Mouse (Mus musculus) kidney, postnatal 0 days (tissue): ENCODE measurements at regions not wholly inside any gene's neighbourhood (a gene's known extent, or its start where the extent isn't known, plus 50 kb on each side); places are given as distances from the start of the nearest gene placed in this dataset.

Experiments
- ATAC-seq: fragments of 200-750 bp; cut with Nextera tagmentation; replicated peaks from 2 replicates; pipeline ENCODE4 v1.8.0; 2017; ENCODE audit warnings: low read depth, moderate number of reproducible peaks, moderate TSS enrichment, moderate library complexity; ENCODE audit not compliant: low FRiP score
- DNase-seq: peaks from one replicate; pipeline ENCODE4 v3.0.0-alpha.2; 2016; ENCODE audit warnings: low spot score
- H3K27ac ChIP-seq: fragments of 300-500 bp; sonication (generic); 2 replicates; pipeline ENCODE4 v1.5.1; 2014; ENCODE audit warnings: mild to moderate bottlenecking
- H3K27me3 ChIP-seq: fragments of 300-500 bp; sonication (generic); 2 replicates; pipeline ENCODE4 v1.6.1; 2014; ENCODE audit warnings: low read length, mixed read lengths; ENCODE audit not compliant: insufficient read depth
- H3K36me3 ChIP-seq: fragments of 300-500 bp; sonication (generic); 2 replicates; pipeline ENCODE4 v1.6.1; 2014; ENCODE audit warnings: low read length, mixed read lengths; ENCODE audit not compliant: insufficient read depth
- H3K4me1 ChIP-seq: fragments of 300-500 bp; sonication (generic); replicated peaks from 2 replicates; pipeline ENCODE4 v1.6.1; 2014; ENCODE audit warnings: antibody characterized with exemption, low read length, mixed read lengths; ENCODE audit not compliant: insufficient read depth
- H3K4me2 ChIP-seq: fragments of 300-500 bp; sonication (generic); 2 replicates; pipeline ENCODE4 v1.6.1; 2014; ENCODE audit warnings: mild to moderate bottlenecking, low read length, moderate library complexity, mixed read lengths
- H3K4me3 ChIP-seq: fragments of 300-500 bp; sonication (generic); replicated peaks from 2 replicates; pipeline ENCODE4 v1.5.1; 2014; ENCODE audit warnings: low read depth, low read length
- H3K9ac ChIP-seq: fragments of 300-500 bp; sonication (generic); 2 replicates; pipeline ENCODE4 v1.6.1; 2014; ENCODE audit warnings: low read depth, low read length
- H3K9me3 ChIP-seq: fragments of 300-500 bp; sonication (generic); replicated peaks from 2 replicates; pipeline ENCODE4 v1.6.1; 2016; ENCODE audit warnings: low read length, inconsistent platforms, mixed read lengths
- CTCF ChIP-seq: IDR thresholded peaks from 2 replicates; pipeline ENCODE4 v1.5.1; 2016; ENCODE audit warnings: antibody characterized with exemption, low read depth, mild to moderate bottlenecking, moderate library complexity
- WGBS: fragments of 180-500 bp; shearing (Covaris S2); extraction: QIAGEN DNeasy Blood & Tissue Kit; methylation state at CpG from one replicate; pipeline ENCODE4 v1.1.7; 2014; 5-methylcytosine and 5-hydroxymethylcytosine counted together

DNA sequence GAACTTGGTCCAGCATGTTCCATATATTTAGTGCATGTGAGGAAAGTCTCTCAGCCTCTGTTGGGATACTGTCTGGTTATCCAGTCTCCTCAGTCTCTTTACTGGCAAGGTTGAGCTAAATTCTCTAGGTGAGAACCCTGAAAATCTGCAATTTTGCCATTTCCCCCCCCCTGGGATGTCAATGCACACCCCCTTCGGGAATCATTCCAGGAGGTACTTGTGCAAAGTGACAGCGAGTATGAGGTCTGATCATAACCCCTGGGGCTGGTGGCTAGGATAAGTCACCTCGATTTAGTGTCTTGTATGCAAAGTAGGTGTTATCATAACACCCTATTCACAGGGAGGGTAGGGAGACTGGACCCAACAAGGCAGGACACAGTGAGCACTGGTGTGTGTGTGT lies 148.3 kb upstream of the Irf2bp2 start:
- ATAC-seq (no peak), DNase-seq (no peak)
- Histone ChIP-seq H3K36me3 (no peaks in the 10 kb centered on the region), H3K27me3 (no peaks in the 10 kb centered on the region), H3K4me2 (no peak overlapping the region), H3K9me3 (no peaks in the 10 kb centered on the region), H3K4me1 (peaks cover 19% of the 10 kb centered on the region), H3K4me3 (no peak overlapping the region), H3K9ac (no peak overlapping the region), H3K27ac (no peak overlapping the region)
- WGBS = 84% methylated on average over 3 of the region's 3 CpGs
- TF ChIP-seq CTCF = no peak

DNA sequence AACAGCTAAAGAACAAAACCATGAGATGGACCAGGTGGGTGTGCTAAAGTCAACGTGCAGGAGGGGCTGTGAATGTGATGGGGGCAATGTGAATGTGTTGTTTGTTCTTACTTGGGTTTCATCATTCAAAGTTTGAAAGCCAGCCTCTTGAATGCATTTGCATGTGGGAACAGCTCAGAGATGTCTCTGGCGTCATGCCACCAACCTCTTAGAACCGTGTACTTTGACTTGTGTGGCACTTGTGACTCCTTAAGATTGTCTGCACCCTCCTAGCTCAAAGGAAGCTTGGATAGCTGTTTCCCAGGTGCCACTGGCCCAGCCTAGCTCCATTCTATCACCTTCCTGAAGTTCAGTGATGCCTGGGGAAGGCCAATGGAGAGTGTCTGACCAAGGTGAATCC lies 147.2 kb upstream of the Irf2bp2 start:
- 67% methylated on average over 3 of the region's 3 CpGs for WGBS
- TF ChIP-seq CTCF = no peak
- no peak overlapping the region for H3K9ac ChIP-seq
- DNase-seq (no peak), ATAC-seq (no peak)
- no peak overlapping the region for H3K27ac ChIP-seq
- no peak overlapping the region for H3K4me2 ChIP-seq
- no peaks in the 10 kb centered on the region for H3K27me3 ChIP-seq
- peaks cover 26% of the 10 kb centered on the region for H3K4me1 ChIP-seq
- no peak overlapping the region for H3K4me3 ChIP-seq
- H3K9me3 ChIP-seq = no peaks in the 10 kb centered on the region
- H3K36me3 ChIP-seq = no peaks in the 10 kb centered on the region

DNA sequence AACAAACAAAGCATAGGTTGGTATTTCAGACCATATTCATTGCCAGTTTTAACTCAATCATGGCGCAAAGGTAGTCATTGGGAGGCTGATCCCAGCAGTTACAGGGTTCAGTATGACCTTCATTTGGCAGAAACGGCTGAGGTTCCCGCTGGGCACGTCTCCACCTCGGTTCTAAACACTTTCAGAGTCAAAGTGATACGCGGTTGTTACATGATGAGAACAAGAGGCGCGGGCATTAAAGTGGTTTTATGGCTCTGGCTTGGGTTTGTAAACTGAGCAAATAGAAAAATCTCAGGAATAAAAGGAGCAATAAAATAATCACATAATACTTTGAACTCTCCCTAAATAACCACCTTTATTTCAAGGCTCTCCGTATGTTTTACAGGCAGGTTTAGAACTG lies 146.0 kb upstream of the Irf2bp2 start:
- Histone ChIP-seq H3K4me2 (no peak overlapping the region), H3K9me3 (no peaks in the 10 kb centered on the region), H3K36me3 (no peaks in the 10 kb centered on the region), H3K4me1 (peaks cover 27% of the 10 kb centered on the region), H3K9ac (no peak overlapping the region), H3K27ac (no peak overlapping the region), H3K4me3 (no peak overlapping the region), H3K27me3 (no peaks in the 10 kb centered on the region)
- TF ChIP-seq CTCF = no peak
- no peak for ATAC-seq
- DNase-seq = no peak
- 66% methylated on average over 10 of the region's 10 CpGs for WGBS

GRCm38 (mm10) chr8:126737032-126737431 lies 143.2 kb upstream of the Irf2bp2 start:
- ATAC-seq (0 out of 2 replicates have a peak, but pooled peaks have one; percentile 0), DNase-seq (no peak)
- WGBS = 14% methylated on average over 5 of the region's 5 CpGs
- Histone ChIP-seq H3K36me3 (no peaks in the 10 kb centered on the region), H3K4me1 (peaks cover 42% of the 10 kb centered on the region), H3K27me3 (no peaks in the 10 kb centered on the region), H3K27ac (peak overlapping the region; percentile 99), H3K4me2 (no peak overlapping the region; the same call in 1 of the 2 replicates), H3K4me3 (no peak overlapping the region), H3K9me3 (no peaks in the 10 kb centered on the region), H3K9ac (no peak overlapping the region)
- TF ChIP-seq CTCF = no peak

- no peak overlapping the region; the same call in 1 of the 2 replicates for H3K4me2 ChIP-seq
- WGBS = 15% methylated on average over 10 of the region's 10 CpGs
- ATAC-seq = peak; percentile 59
These were observed 142.7 kb upstream of the Irf2bp2 start for GRCm38 (mm10) chr8:126736441-126736962.

GRCm38 (mm10) chr8:126735488-126736440 lies 142.0 kb upstream of the Irf2bp2 start:
- peak; percentile 93 for DNase-seq

More at GRCm38 (mm10) chr8:126736441-126736962, 142.7 kb upstream of the Irf2bp2 start:
- Histone ChIP-seq H3K4me1 (peaks cover 42% of the 10 kb centered on the region), H3K36me3 (no peaks in the 10 kb centered on the region), H3K27ac (peak overlapping the region; percentile 99), H3K9ac (peak overlapping the region; percentile 37; the same call in 1 of the 2 replicates), H3K27me3 (no peaks in the 10 kb centered on the region), H3K4me3 (no peak overlapping the region), H3K9me3 (no peaks in the 10 kb centered on the region)
- peak; percentile 95 for DNase-seq
- peak; percentile 58 for TF ChIP-seq CTCF

More at GRCm38 (mm10) chr8:126735488-126736440, 142.0 kb upstream of the Irf2bp2 start:
- H3K4me2 ChIP-seq = peak overlapping the region; percentile 16; the same call in 1 of the 2 replicates
- peak overlapping the region; percentile 99 for H3K27ac ChIP-seq
- no peaks in the 10 kb centered on the region for H3K36me3 ChIP-seq
- WGBS = 10% methylated on average over 22 of the region's 25 CpGs
- H3K4me1 ChIP-seq = peaks cover 42% of the 10 kb centered on the region
- peak; percentile 73 for ATAC-seq
- no peaks in the 10 kb centered on the region for H3K9me3 ChIP-seq
- H3K9ac ChIP-seq = peak overlapping the region; percentile 37; the same call in 1 of the 2 replicates
- no peak for TF ChIP-seq CTCF
- no peak overlapping the region for H3K4me3 ChIP-seq
- no peaks in the 10 kb centered on the region for H3K27me3 ChIP-seq
